Mouse (Mus musculus): ENCODE measurements around the gene Tcf25.

DNA sequence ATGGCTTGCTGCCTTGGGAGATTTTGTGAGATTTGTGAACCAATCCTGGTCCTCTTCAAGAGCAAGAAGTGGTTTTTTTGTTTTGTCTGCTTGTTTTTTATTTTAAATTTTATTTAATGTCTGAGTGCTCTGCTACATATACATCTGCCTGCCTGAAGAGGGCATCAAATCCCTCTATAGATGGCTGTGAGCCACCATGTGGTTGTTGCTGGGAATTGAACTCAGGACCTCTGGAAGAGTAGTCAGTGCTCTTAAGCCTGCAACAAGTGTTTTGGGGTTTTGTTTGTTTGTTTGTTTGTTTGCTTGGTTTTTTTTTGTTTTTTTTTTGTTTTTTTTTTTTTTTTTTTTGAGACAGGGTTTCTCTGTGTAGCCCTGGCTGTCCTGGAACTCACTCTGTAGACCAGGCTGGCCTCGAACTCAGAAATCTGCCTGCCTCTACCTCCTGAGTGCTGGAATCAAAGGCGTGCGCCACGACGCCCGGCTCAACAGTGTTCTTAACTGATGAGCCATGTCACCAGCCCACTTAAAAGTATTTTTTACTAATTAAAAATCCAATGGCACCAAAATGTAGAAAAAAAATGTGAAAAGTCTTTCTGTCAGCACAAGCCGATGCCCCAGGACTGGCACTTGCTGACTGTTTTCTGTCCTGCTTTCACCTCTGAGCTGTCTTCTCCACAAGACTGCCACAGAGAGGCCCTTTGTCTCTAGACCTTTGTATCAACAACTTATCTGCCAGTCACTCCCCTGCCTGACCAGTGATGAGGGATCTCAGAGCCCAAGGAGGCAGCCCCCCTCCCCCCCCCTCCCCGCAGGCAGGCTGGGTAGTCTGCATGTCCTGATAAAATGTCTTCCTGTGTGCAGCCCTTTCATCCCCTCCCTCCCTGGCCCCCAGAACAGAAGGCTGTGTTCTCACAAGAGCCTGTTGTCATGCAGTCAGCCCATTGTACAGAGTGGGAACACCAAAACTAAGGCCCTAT is 42.7 kb downstream of the Tcf25 start:
- TF ChIP-seq CTCF (IDR thresholded peaks at IDR 0.05; ENCODE audit: extremely low read depth, insufficient read depth, low read length) (peak; percentile 50), POLR2A (IDR thresholded peaks at IDR 0.05; ENCODE audit: extremely low read depth, insufficient read depth, low read length) (no peak)
